Mouse (Mus musculus) stomach, postnatal 0 days (tissue): ENCODE results near the gene Flad1.

Experiments
- CTCF ChIP-seq: IDR thresholded peaks from 2 replicates; pipeline ENCODE4 v1.5.1; 2016; ENCODE audit warnings: antibody characterized with exemption, low read depth, mild to moderate bottlenecking, moderate library complexity
- EP300 ChIP-seq: optimal IDR thresholded peaks from 2 replicates; pipeline ENCODE3; 2016; ENCODE audit warnings: antibody characterized with exemption

DNA sequence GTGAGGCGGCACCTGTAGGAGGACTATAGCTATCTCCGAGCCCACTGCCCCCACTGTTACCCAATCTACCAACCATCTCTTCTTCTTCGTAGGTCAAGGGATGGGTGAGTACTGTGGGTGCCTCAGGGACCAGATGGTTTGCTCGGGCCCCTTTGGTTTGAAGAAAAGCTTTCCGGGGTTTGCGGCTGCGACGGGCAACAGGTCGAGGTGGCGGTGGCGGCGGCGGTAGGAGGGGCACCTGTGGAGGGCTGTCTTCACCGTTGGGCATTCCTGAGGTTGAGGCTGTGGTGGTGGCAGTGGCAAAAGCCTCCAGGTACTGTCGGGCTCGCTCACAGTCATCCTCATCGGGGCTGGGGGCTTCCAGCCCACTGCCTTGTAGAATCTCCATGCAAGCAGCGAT, 31.0 kb downstream of the Flad1 start:
- TF ChIP-seq CTCF, result no peak
- TF ChIP-seq EP300, result no peak
